Comparison of ENCODE assay signal across 13 mouse cellular contexts in genomic region chr6:84514623-84515022, GRCm38 (mm10).
DNase-seq lines count a peak whose midpoint lies in the region; ATAC-seq and TF ChIP-seq lines count a peak whose summit lies in the region.
"Had no signal": no experiment of that assay in that cellular context is flagged by ENCODE, and none has a peak within 500 bp of the region (broad histone marks: within the 10 kb centered on the region; RNA-seq: fewer than 3 reads in every experiment).

No protein-coding gene starts in this region.

- peak; percentile 63 for DNase-seq in forebrain, embryonic 14.5 days (ENCODE audit: low spot score)
- no peak for DNase-seq in forebrain, embryonic 11.5 days (ENCODE audit: low spot score)
- peak; percentile 43 for DNase-seq in limb, embryonic 14.5 days (ENCODE audit: low spot score)
- no peak for DNase-seq in limb, embryonic 10.5 days (ENCODE audit: low spot score)
- DNase-seq in adipocyte (ENCODE audit: low spot score) = peak; percentile 29
- no peak for DNase-seq in cerebellum, postnatal 36 days
- DNase-seq: cerebellum, adult 9-11 months; thymus, postnatal 14 days had no signal

- H3K27ac ChIP-seq in forebrain, embryonic 14.5 days (ENCODE audit: low read depth, low read length) = no peak overlapping the region
- H3K27ac ChIP-seq in forebrain, embryonic 11.5 days (ENCODE audit: low read depth, low read length) = no peak overlapping the region
- no peak overlapping the region for H3K27ac ChIP-seq in limb, embryonic 14.5 days (replicated peaks; ENCODE audit: low read depth, low read length)
- H3K27ac ChIP-seq in limb, embryonic 10.5 days = no peak overlapping the region
- no peak overlapping the region for H3K27ac ChIP-seq in hindbrain, embryonic 16.5 days (ENCODE audit: low read depth, low read length)

- ATAC-seq in forebrain, embryonic 14.5 days = peak; percentile 57; the same call in 1 of the 2 replicates
- no peak for ATAC-seq in forebrain, embryonic 11.5 days (replicated peaks; ENCODE audit: low FRiP score)
- ATAC-seq in limb, embryonic 14.5 days (ENCODE audit: low FRiP score, low read depth) = no peak
- peak; percentile 63; the same call in 1 of the 2 replicates for ATAC-seq in hindbrain, embryonic 16.5 days
- ATAC-seq in frontal cortex, adult (ENCODE audit: low TSS enrichment) = no peak
- ATAC-seq: CD4-positive, CD25-positive, alpha-beta regulatory T cell, adult 4 months; lung, postnatal 0 days had no signal

- no peak overlapping the region for H3K9ac ChIP-seq in forebrain, embryonic 14.5 days (ENCODE audit: low read length)
- no peak overlapping the region for H3K9ac ChIP-seq in forebrain, embryonic 11.5 days (ENCODE audit: low read length)
- no peak overlapping the region for H3K9ac ChIP-seq in limb, embryonic 14.5 days (ENCODE audit: low read depth, low read length, severe bottlenecking)
- H3K9ac ChIP-seq in hindbrain, embryonic 16.5 days (ENCODE audit: low read depth, low read length) = no peak overlapping the region

- no peak overlapping the region for H3K4me2 ChIP-seq in forebrain, embryonic 14.5 days (ENCODE audit: low read length)
- H3K4me2 ChIP-seq in forebrain, embryonic 11.5 days (ENCODE audit: low read depth, low read length, severe bottlenecking) = no peak overlapping the region
- H3K4me2 ChIP-seq in limb, embryonic 14.5 days (replicated peaks; ENCODE audit: low read depth, low read length, severe bottlenecking) = no peak overlapping the region
- no peak overlapping the region for H3K4me2 ChIP-seq in hindbrain, embryonic 16.5 days (ENCODE audit: low read length)

- H3K27me3 ChIP-seq in forebrain, embryonic 14.5 days (replicated peaks; ENCODE audit: control insufficient read depth, insufficient read depth, low read length) = no peaks in the 10 kb centered on the region
- H3K27me3 ChIP-seq in forebrain, embryonic 11.5 days (ENCODE audit: control insufficient read depth, insufficient read depth, low read length) = no peaks in the 10 kb centered on the region
- H3K27me3 ChIP-seq in limb, embryonic 14.5 days (ENCODE audit: control insufficient read depth, insufficient read depth, low read length) = no peaks in the 10 kb centered on the region
- H3K27me3 ChIP-seq in limb, embryonic 10.5 days (ENCODE audit: low read depth, poor library complexity, severe bottlenecking) = no peaks in the 10 kb centered on the region
- H3K27me3 ChIP-seq in hindbrain, embryonic 16.5 days (replicated peaks; ENCODE audit: control insufficient read depth, insufficient read depth, low read length) = no peaks in the 10 kb centered on the region

- H3K36me3 ChIP-seq in forebrain, embryonic 14.5 days (ENCODE audit: control insufficient read depth, insufficient read depth, low read length) = no peaks in the 10 kb centered on the region
- H3K36me3 ChIP-seq in forebrain, embryonic 11.5 days (ENCODE audit: control insufficient read depth, insufficient read depth, low read length) = no peaks in the 10 kb centered on the region
- H3K36me3 ChIP-seq in limb, embryonic 14.5 days (ENCODE audit: control insufficient read depth, insufficient read depth, low read length) = no peaks in the 10 kb centered on the region
- no peaks in the 10 kb centered on the region for H3K36me3 ChIP-seq in limb, embryonic 10.5 days
- H3K36me3 ChIP-seq in hindbrain, embryonic 16.5 days (ENCODE audit: control insufficient read depth, insufficient read depth, low read length) = no peaks in the 10 kb centered on the region

- 29% methylated on average over 3 of the region's 3 CpGs for WGBS in forebrain, embryonic 14.5 days
- WGBS in forebrain, embryonic 11.5 days = 76% methylated on average over 3 of the region's 3 CpGs
- WGBS in limb, embryonic 14.5 days = 35% methylated on average over 2 of the region's 3 CpGs
- 36% methylated on average over 3 of the region's 3 CpGs for WGBS in limb, embryonic 10.5 days
- WGBS in hindbrain, embryonic 16.5 days = 15% methylated on average over 3 of the region's 3 CpGs

- no peak overlapping the region for H3K4me3 ChIP-seq in forebrain, embryonic 14.5 days (ENCODE audit: low read depth, low read length)
- H3K4me3 ChIP-seq in forebrain, embryonic 11.5 days (ENCODE audit: low read depth, low read length) = no peak overlapping the region
- H3K4me3 ChIP-seq in limb, embryonic 14.5 days (replicated peaks; ENCODE audit: low read length) = no peak overlapping the region
- H3K4me3 ChIP-seq in limb, embryonic 10.5 days = no peak overlapping the region
- H3K4me3 ChIP-seq in hindbrain, embryonic 16.5 days (ENCODE audit: low read length) = no peak overlapping the region
- H3K4me3 ChIP-seq: myocyte had no signal

- H3K4me1 ChIP-seq in forebrain, embryonic 14.5 days (ENCODE audit: control insufficient read depth, insufficient read depth, low read length) = no peaks in the 10 kb centered on the region
- no peaks in the 10 kb centered on the region for H3K4me1 ChIP-seq in forebrain, embryonic 11.5 days (replicated peaks; ENCODE audit: control insufficient read depth, insufficient read depth, low read length)
- H3K4me1 ChIP-seq in limb, embryonic 14.5 days (ENCODE audit: control insufficient read depth, insufficient read depth, low read length) = 0 out of 2 replicates have a peak, but pooled peaks cover 8% of the 10 kb centered on the region
- H3K4me1 ChIP-seq in limb, embryonic 10.5 days = peaks cover 7% of the 10 kb centered on the region; the same call in 1 of the 2 replicates
- no peaks in the 10 kb centered on the region for H3K4me1 ChIP-seq in hindbrain, embryonic 16.5 days (ENCODE audit: control insufficient read depth, insufficient read depth, low read depth, low read length)

- TF ChIP-seq POLR2A in limb, embryonic 14.5 days (IDR thresholded peaks at IDR 0.05; ENCODE audit: borderline replicate concordance, extremely low read depth, insufficient read depth, insufficient read length) = no peak

- no peaks in the 10 kb centered on the region for H3K9me3 ChIP-seq in forebrain, embryonic 14.5 days (replicated peaks; ENCODE audit: control insufficient read depth, low read length)
- no peaks in the 10 kb centered on the region for H3K9me3 ChIP-seq in forebrain, embryonic 11.5 days (ENCODE audit: control insufficient read depth, low read length)
- H3K9me3 ChIP-seq in limb, embryonic 14.5 days (ENCODE audit: control insufficient read depth, low read length) = no peaks in the 10 kb centered on the region
- H3K9me3 ChIP-seq in limb, embryonic 10.5 days (replicated peaks) = no peaks in the 10 kb centered on the region
- H3K9me3 ChIP-seq in hindbrain, embryonic 16.5 days (ENCODE audit: control insufficient read depth, low read length) = no peaks in the 10 kb centered on the region

Comparison
In these comparisons a context has a peak if more than half of its experiments do, and no peak if none do; other contexts are left out.
1. ATAC-seq: peak in forebrain, embryonic 14.5 days (single experiment) and hindbrain, embryonic 16.5 days (single experiment); none in forebrain, embryonic 11.5 days (single experiment), limb, embryonic 14.5 days (single experiment) and frontal cortex, adult (single experiment).
2. DNase-seq: peak in forebrain, embryonic 14.5 days (single experiment), limb, embryonic 14.5 days (single experiment) and adipocyte (single experiment); none in forebrain, embryonic 11.5 days (single experiment), limb, embryonic 10.5 days (single experiment) and cerebellum, postnatal 36 days (0 of 2).